Mouse (Mus musculus): ENCODE measurements at regions not wholly inside any gene's neighbourhood (a gene's known extent, or its start where the extent isn't known, plus 50 kb on each side); places are given as distances from the start of the nearest gene placed in this dataset.
A peak's percentile ranks its signal among the peaks of the same experiment; 100 is the strongest.

DNA sequence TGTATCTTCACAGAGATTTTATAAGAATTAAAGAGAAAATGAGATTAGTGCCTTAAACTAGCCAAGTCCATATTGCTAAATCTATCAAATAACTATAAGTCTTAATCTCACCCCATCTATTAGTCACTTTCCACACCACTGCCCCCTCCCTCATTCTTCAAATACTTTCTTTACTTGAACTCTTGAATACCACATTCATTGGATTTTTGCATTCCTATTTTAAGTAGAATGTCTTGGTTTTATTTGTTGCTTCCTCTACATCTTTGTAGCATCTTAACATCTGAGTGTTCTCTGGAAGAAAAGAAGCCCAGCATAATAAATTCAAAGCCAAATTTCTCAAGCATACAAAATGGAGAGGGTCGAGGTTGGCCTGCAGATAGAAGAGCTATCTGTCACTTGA is 200.9 kb upstream of the Thbs1 start:
- no peak for DNase-seq (ENCODE audit: low spot score in 2 of 2)

DNA sequence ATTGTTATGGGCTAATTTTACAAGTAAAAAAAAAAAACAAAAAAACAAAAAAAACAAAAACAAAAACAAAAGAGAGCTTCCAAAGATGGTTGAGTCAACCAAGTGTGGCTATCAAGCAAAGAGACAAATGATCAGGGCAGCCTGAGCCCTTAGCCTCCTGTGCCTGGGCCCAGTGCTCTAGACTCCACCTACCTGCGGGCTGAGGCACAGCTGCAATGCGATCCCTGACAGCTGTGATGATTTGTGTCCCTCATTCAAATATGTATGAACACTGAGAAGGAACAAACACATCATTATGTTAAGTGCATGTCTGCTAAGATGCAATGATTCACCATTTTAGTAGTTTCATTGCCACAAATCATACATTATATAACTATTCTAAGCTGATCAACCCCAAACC is 199.0 kb upstream of the Thbs1 start:
- DNase-seq (ENCODE audit: low spot score in 2 of 2): no peak

DNA sequence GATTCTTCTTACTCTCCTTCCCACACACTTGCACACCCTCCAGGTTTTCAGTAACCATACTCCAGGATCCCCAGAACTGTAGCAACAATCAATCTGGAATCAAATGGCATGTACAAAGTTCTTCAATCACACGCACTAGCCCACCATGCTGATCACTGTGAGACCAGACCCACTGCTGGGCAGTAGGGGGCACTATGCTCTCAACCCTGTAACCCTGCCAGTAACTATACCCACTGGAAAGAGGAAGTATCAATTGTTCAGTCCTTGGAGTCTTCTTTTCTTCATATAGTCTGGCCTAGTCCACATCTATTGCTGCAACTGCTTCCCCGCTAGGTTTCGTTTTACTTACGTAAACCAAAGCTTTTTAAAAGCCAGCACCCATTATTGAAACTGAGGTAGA is 197.8 kb upstream of the Thbs1 start:
- peak; percentile 2 to 8 for DNase-seq (ENCODE audit: low spot score in 2 of 2)

DNA sequence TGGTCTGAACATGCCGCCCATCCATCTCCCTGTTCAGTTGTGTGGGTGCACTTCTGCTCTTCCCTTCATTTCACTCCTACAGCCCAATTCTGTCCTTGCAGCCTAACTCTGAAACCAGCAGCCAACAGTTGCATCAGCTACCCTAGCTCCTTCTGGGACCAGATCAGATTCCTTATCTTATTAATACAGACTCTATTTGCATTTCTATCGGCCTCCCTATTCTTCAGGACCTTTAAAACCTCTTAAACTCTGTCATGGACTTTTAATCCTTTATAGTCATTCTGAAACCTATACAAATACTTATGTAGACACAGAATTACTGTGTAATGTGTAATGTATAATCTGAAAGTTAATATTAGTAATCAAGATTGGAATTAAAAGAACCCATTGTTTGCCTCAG is 195.9 kb upstream of the Thbs1 start:
- DNase-seq (ENCODE audit: low spot score in 2 of 2): no peak

DNA sequence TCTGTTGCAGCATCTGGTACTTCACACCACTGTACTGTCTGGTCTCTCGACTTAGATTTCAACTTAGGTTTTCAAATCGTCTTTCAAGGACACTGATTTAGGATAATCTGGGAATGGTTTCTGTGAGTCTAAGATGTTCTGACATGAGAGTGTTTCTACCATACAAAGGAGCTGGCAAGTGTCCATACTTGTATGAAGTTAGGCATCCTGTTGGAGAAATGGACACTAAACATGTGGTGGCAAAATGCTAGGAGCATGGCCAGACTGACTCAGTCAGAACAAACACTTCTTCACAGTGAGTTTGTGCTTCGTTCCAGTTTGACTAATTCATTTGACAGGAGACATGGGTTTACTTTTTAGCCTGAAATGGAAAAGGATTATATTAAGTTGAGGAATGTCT is 194.5 kb upstream of the Thbs1 start:
- no peak for DNase-seq (ENCODE audit: low spot score in 2 of 2)

DNA sequence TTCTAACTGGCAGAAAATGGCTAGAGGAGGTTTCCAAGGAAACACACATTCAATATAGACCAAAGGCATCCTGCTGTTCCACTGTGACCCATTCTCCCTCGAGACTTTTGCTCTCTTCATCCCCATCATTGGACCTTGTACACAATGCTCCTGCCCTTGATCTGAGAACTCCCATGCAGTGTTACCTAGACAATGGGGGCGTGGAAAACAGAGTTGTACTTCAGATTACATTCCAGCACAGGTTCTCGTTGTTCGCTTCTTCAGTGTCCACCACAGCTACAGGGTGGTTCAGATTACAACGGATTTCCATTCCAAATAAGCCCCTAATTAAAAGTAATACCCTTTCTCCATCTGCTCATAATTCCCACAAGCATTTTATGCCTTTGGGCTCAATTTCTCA is 186.8 kb upstream of the Thbs1 start:
- no peak for DNase-seq (ENCODE audit: low spot score in 2 of 2)

DNA sequence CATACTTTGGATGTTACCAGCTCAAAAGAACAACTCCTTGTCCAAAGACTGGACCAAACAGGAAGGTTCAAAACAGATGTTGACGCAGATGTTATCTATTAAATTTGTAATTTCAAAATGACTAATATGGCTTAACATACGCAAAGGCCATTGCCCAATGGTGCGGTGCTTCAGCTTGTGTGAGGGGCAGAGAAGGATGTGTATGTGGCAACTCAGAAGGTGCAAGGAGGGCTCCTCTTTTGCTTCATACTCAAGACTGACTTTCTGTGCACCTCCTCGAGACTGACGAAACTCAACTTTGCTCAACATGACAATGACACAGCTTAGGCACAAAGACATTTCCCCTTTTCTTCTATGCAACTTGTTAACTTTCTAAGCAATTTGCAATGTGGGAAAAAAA is 186.3 kb upstream of the Thbs1 start:
- no peak for DNase-seq (ENCODE audit: low spot score in 2 of 2)

DNA sequence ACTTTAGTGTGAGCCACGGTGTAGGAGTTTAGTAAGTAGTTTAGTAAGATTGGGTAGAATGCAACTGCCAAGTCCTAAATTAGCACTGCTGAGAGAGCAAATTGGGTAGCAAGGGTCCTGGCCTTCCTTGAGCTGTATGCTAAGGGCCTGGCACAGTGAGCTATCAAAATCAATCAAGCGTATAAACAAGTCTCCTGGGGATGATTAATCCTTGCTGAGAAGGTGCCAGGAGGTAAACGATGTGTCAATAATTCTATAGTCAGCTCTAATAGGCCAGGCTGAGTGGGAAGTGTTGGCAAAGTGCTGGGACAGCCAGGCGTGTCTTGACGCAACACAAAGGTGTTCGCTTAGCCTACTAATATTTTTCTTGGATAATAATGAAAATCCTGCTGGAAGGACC is 183.6 kb upstream of the Thbs1 start:
- DNase-seq (ENCODE audit: low spot score in 2 of 2): no peak

DNA sequence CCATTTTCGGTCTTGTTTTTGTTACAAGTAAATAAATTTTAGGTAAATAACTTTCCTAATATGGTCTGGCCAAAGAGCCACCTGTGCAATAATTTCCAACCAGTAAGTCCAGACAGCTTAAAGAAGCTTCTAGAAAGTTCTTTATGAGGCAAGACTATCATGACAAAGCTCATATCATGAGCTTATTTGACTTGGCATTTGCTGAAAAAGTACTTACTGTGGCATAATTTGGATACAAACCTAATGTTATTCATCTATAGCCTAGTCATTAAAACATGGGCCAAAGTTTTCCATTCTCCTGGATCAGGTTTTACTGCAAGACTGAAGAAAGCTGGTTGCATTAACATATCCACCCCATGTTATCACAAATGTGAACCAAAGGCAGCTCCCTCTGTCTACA is 182.1 kb upstream of the Thbs1 start:
- DNase-seq (ENCODE audit: low spot score in 2 of 2): no peak

DNA sequence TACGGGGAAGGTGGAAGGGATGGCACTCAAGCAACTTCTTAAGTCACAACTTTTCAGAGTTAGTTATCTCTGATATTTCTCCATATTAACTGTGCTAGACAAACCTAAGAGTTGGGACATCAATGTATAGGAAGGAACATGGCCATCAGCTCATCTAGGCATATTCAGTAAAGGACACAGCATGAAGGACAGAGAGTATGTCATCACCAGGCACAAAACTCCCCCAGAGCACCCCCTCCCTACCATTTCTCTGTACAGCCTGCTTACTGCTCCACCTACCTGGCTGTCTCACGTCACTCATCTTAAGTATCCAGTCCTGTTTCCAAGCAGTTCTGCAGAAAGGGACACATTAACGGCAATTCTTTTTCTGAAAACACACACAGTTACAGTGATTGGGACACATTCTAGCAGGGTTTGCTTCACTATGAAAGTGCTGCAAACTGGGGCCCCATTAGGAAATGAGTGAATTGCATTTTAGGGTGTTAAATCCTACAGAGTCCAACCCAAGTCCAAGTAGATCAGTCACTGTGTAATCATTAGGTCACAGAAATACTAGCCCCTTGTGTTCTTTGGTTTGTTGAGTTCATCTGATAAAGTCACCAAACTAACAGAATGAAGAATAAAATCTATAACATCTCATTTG is 180.7 kb upstream of the Thbs1 start:
- no peak for DNase-seq (ENCODE audit: low spot score in 2 of 2)

DNA sequence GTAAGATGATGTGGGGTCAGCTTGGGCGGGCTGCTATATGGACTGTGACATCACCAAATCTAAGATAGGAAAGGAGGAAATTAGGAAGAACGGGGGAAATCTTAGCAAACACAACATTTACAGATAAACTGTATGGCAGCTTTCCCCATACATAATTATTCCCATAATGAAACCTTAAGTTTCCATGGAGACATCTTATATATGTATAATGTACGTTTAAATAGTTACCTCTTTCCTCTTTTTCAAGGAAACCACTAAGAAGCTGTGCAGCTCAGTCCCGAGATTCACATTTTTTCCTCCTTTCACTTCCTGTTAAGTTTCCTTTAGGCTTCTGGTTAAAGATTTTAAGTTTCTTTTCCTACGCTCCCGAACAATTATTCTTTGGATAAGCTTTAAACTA is 175.1 kb upstream of the Thbs1 start:
- DNase-seq (ENCODE audit: low spot score in 2 of 2): no peak

DNA sequence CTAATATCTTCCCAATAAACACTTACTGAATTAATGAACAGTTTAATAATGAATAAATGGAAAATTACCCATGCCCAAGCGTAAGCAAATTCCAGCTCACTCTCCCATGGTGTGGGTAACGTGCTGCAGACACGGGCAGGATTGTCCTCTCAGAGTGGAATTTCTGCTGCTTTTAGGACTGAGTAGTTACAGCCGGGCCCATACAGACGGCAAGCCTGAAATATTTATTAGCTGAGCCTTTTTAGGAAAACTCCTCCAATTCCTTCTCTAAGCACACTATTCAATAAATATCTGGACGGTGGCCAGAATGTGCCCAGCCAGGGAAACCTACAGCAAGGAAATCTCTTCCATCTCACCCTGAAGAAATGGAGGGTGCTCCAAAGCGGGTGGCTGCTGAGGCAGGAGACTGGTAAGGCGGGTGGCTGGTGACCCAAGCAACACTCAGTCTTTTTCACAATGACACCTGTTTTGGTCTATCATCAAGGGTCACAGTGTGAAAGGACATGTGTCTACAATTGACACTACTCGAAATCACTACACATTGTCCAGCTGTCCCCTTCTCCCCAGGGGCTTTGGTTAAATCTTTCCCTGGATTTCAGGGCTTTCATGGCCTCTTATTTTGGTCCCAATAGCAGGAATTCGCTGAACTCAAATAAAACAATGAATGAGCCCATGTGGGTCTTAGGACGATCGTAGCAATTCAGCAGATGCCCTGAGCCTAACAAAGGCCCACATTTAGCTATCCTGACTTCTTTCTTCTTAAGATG is 173.2 kb upstream of the Thbs1 start:
- no peak for DNase-seq (ENCODE audit: low spot score in 2 of 2)

DNA sequence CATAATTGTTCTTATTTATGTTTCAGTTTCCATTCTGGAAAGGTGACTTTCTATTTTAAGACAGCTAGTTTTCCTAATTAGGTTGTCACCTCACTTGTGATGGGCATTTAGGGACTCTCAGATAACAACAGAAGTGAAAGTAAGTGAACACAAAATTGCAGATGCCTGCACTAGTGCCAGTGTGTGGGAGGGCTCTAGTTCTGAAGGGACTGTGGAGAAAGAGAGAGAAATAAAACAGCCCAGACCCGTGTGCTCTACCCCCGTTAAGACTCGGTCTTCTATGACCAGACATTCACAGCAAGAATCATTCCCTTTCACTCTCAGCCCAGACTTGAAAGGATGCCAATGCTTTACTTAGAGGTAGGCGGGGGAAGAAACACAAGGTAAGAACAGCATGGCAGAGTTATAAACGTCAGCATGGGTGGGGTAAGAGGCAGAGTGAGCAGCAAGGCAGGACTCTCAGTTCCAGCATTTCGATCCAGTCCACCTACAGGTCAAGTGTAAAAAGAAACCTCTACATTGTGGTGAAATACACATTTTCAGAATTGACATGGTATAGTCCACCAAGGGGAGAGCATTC is 170.1 kb upstream of the Thbs1 start:
- DNase-seq (ENCODE audit: low spot score in 2 of 2): no peak

DNA sequence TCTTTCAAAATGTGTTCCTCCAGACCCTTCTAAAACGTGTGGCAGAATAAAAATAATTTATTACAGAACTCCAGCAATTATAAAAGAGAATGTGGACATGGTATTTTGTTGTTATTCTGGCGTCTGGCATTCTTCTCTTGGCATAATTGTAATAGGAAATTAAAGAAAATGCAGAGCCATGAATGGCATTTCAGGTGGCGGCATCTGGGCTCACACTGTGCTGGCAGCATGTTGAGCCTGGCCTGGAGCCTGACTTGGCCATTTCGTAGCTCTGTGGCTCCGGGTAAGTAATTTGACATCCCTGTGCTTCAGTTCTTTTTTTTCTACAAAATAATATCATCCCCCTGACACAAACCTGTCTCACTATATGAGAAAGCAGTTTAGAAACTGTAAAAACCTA is 168.0 kb upstream of the Thbs1 start:
- DNase-seq (ENCODE audit: low spot score in 2 of 2): no peak

DNA sequence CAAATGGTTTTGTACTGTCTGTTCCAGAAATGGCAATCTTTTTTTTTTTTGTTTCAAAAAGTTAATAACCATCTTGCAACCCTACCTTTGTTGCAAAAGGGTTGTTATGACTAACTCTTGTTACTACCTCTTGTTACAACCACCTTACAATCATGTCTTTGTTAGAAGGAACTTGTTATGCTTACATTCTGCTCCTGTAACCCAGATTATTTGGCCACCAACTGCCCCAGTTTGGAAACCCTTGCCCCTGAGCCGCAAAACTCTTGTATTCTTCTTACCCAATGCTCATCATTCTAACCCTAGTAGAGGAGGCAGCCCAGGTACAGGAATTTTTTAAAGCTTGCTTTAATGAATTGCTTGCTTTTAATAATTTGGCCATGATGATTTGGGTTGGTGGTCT is 167.4 kb upstream of the Thbs1 start:
- no peak for DNase-seq (ENCODE audit: low spot score in 2 of 2)

DNA sequence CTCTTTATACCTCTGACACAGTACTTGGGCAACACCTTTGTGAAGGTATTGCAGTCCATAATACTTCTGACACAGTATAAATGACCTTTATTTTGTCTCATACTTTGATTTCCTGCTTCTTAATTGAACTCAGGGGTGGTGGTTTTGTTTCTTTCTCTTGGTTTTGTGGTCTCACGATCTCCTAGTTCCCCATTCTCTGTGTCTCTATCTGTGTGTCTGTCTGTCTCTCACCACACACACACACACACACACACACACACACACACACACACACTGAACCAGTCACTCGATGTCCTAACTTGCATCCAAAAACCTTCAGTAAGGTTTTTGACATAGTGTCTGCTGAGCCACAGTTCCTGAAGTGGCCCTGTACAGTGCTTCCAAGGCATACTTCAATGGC is 166.7 kb upstream of the Thbs1 start:
- DNase-seq (ENCODE audit: low spot score in 2 of 2): peak in 1 of 2 experiments; percentile 18

DNA sequence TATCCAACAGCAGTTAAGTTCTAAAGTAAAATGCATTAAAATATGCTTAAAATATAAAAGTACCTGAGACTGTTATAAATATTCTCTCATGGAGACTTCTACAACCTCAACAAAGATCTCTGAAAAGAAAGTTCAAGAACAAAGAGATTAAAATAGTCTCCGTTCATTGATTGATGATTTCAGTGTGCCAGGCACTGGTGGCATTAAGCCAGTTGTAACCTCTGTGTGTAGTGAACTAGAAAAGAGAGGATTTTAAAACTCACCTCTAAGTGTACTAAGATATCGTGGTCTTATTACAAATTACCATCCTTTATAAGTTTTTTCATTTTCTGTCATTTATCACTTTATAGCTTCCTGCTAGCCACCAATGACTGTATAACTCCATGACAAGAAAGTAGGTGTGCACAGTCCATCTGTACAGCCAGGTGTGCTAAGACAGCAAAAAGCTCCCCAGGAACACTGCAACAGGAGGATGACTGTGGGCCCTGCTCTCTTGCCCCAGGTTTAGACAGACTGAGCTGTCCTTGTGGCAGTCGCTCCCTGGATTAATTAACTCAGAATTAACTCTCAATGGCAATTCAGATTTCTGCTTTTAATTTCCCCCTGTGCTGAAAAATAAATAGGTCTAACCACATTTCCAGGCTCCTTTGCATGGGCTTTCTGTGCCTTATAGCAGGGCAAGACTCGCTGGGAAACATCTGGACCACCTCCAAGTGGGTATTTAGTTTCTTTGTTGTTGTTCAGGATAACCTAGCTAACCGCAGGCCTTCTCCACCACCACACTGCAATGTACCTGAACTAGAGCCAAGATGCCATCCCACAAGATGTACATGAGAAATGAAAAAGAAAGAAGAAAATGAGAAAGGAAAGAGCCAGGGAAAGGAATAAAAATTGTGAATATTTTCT is 161.0 kb upstream of the Thbs1 start:
- no peak for DNase-seq (ENCODE audit: low spot score in 2 of 2)

DNA sequence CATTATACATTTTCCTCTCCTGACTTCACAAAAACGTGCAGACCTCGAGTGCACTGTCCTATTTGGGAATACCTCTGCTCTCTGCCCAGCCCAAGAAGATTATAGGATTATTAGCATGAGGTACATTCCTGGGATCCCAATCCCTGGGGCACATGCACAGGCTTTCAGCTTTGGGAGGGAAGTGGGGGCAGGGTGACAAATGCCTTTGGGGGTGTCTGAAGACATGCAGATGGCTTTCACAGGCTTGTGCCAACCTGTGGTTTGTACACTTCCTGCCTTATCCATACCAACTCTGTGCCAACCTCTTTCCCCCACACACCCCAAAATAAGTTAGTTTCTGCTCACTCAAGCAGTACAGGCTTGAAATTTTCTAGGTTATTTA is 160.3 kb upstream of the Thbs1 start:
- DNase-seq (ENCODE audit: low spot score in 2 of 2): no peak

DNA sequence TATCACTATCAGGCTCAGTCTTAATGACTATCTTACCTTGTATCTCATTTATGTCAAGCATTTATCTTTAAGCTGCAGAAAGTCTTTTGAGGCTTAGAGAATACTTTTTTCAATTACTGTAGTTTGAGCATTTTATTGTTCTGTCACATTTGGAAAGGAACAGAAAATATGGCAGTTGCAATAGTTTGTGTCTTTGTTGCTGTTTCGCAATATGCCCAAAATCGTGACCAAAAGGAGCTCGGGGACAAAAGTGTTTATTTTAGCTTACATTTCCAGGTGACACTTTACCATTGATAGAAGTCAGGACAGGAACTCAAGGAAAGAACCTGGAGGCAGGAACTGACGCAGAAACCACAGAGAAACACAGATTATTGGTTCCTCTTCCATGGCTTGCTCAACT is 152.9 kb upstream of the Thbs1 start:
- no peak for DNase-seq (ENCODE audit: low spot score in 2 of 2)

DNA sequence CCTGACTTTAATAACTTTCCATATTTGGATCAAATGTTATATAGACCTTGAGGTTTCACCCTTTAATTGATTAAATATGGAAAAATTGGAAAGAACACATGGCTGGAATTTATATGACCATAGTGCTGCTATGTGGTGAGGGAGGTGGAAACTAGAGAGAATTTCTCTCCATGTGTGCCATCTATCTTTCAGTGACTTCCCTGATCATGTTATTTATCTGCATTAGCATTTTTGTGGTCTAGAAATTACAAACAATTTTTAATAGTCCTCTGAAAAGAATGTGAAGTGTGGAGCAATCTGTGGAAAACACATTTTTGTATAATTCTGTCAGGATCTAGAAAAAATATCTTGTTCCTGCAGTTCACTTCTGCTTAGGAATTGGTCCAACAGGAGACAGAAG is 152.2 kb upstream of the Thbs1 start:
- no peak for DNase-seq (ENCODE audit: low spot score in 2 of 2)

DNA sequence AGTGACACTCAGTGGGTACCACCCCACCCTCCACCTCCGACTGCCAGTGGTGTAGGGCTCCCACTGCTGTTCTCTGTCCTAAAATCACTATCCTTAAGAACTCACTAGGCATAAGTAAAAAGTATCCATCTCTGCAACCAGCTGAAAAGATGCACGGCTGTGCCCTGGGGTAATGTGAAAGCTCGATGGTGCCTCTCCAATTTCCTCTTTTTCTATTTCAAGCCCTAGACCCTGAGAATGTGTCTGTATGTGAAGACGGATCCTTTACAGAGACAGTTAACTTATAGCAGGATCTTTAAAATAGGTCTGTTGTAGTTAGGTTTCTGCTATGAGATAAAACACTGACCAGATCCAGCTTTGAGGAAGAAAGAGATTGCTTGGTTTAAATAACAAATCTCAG is 149.1 kb upstream of the Thbs1 start:
- DNase-seq (ENCODE audit: low spot score in 2 of 2): no peak

DNA sequence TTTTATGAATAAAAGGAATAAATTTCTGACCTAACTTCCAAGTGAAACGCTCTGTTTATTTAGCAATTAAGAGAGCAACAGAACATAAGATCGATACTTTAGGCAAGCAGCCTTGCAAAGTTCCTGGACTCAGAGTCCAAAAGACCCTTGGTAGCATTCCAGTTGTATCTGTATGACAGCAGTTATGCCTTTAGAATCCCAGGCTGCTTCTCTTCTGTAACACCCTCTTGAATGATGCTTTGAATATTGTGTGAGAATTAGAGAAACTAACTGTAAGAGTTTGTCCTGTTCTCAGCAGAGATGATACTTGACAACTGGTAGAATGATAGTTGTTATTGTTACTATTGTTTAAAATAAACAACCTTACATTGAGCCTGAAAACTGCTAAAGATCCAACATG is 148.2 kb upstream of the Thbs1 start:
- DNase-seq (ENCODE audit: low spot score in 2 of 2): no peak
